Mouse (Mus musculus): ENCODE data around the gene Sox21. TPM values are rescaled to one million over a fixed set of nuclear protein-coding genes. Genes with fewer than 3 reads are reported as not detected.

The Sox21 gene
- polyA plus RNA-seq, 1 experiment = 0.06 TPM

GRCm38 (mm10) chr14:118200731-118201130, 36.1 kb downstream of the Sox21 start:
- Histone ChIP-seq H3K36me3 (ENCODE audit: control insufficient read depth, insufficient read depth, low read length) (no peaks in the 10 kb centered on the region), H3K27ac (ENCODE audit: insufficient read depth, low read depth, low read length) (no peak overlapping the region), H3K4me1 (ENCODE audit: control insufficient read depth, insufficient read depth, insufficient read length, low read length) (no peaks in the 10 kb centered on the region), H3K4me3 (ENCODE audit: low read depth, low read length) (no peak overlapping the region), H3K27me3 (ENCODE audit: control insufficient read depth, insufficient read depth, low read length) (no peaks in the 10 kb centered on the region)
- 71% methylated on average over 3 of the region's 3 CpGs for WGBS
- no peak for TF ChIP-seq CTCF (IDR thresholded peaks at IDR 0.05; ENCODE audit: extremely low read depth, insufficient read length, insufficient replicate concordance, low read depth, low read length)
- no peak for TF ChIP-seq POLR2A (IDR thresholded peaks at IDR 0.05; ENCODE audit: low read depth, low read length)

GRCm38 (mm10) chr14:118197063-118197462, 39.8 kb downstream of the Sox21 start:
- TF ChIP-seq CTCF (IDR thresholded peaks at IDR 0.05; ENCODE audit: extremely low read depth, insufficient read length, insufficient replicate concordance, low read depth, low read length) (no peak), POLR2A (IDR thresholded peaks at IDR 0.05; ENCODE audit: low read depth, low read length) (no peak)
- Histone ChIP-seq H3K4me3 (ENCODE audit: low read depth, low read length) (no peak overlapping the region), H3K4me1 (ENCODE audit: control insufficient read depth, insufficient read depth, insufficient read length, low read length) (no peaks in the 10 kb centered on the region), H3K27me3 (ENCODE audit: control insufficient read depth, insufficient read depth, low read length) (0 out of 2 replicates have a peak, but pooled peaks cover 2% of the 10 kb centered on the region), H3K27ac (ENCODE audit: insufficient read depth, low read depth, low read length) (no peak overlapping the region), H3K36me3 (ENCODE audit: control insufficient read depth, insufficient read depth, low read length) (no peaks in the 10 kb centered on the region)
- WGBS = 69% methylated on average over 12 of the region's 12 CpGs

- H3K27ac ChIP-seq (ENCODE audit: insufficient read depth, low read depth, low read length) = no peak overlapping the region
- H3K27me3 ChIP-seq (ENCODE audit: control insufficient read depth, insufficient read depth, low read length) = 0 out of 2 replicates have a peak, but pooled peaks cover 2% of the 10 kb centered on the region
- WGBS = 53% methylated on average over 13 of the region's 13 CpGs
- H3K4me1 ChIP-seq (ENCODE audit: control insufficient read depth, insufficient read depth, insufficient read length, low read length) = no peaks in the 10 kb centered on the region
- H3K4me3 ChIP-seq (ENCODE audit: low read depth, low read length) = no peak overlapping the region
- no peak for TF ChIP-seq CTCF (IDR thresholded peaks at IDR 0.05; ENCODE audit: extremely low read depth, insufficient read length, insufficient replicate concordance, low read depth, low read length)
- no peak for TF ChIP-seq POLR2A (IDR thresholded peaks at IDR 0.05; ENCODE audit: low read depth, low read length)
- H3K36me3 ChIP-seq (ENCODE audit: control insufficient read depth, insufficient read depth, low read length) = no peaks in the 10 kb centered on the region
Observed at GRCm38 (mm10) chr14:118194219-118194914, 42.5 kb downstream of the Sox21 start.

GRCm38 (mm10) chr14:118193663-118194062, 43.2 kb downstream of the Sox21 start:
- WGBS = 53% methylated on average over 10 of the region's 10 CpGs
- Histone ChIP-seq H3K4me1 (ENCODE audit: control insufficient read depth, insufficient read depth, insufficient read length, low read length) (no peaks in the 10 kb centered on the region), H3K4me3 (ENCODE audit: low read depth, low read length) (no peak overlapping the region), H3K36me3 (ENCODE audit: control insufficient read depth, insufficient read depth, low read length) (no peaks in the 10 kb centered on the region), H3K27me3 (ENCODE audit: control insufficient read depth, insufficient read depth, low read length) (0 out of 2 replicates have a peak, but pooled peaks cover 2% of the 10 kb centered on the region), H3K27ac (ENCODE audit: insufficient read depth, low read depth, low read length) (no peak overlapping the region)
- TF ChIP-seq CTCF (IDR thresholded peaks at IDR 0.05; ENCODE audit: extremely low read depth, insufficient read length, insufficient replicate concordance, low read depth, low read length) (no peak), POLR2A (IDR thresholded peaks at IDR 0.05; ENCODE audit: low read depth, low read length) (no peak)

- 58% methylated on average over 10 of the region's 10 CpGs for WGBS
Observed at GRCm38 (mm10) chr14:118193001-118193628, 43.7 kb downstream of the Sox21 start.

GRCm38 (mm10) chr14:118191442-118191841, 45.4 kb downstream of the Sox21 start:
- Histone ChIP-seq H3K27me3 (ENCODE audit: control insufficient read depth, insufficient read depth, low read length) (0 out of 2 replicates have a peak, but pooled peaks cover 2% of the 10 kb centered on the region), H3K4me1 (ENCODE audit: control insufficient read depth, insufficient read depth, insufficient read length, low read length) (no peaks in the 10 kb centered on the region), H3K36me3 (ENCODE audit: control insufficient read depth, insufficient read depth, low read length) (no peaks in the 10 kb centered on the region), H3K4me3 (ENCODE audit: low read depth, low read length) (no peak overlapping the region), H3K27ac (ENCODE audit: insufficient read depth, low read depth, low read length) (no peak overlapping the region)
- 84% methylated on average over 9 of the region's 9 CpGs for WGBS
- TF ChIP-seq CTCF (IDR thresholded peaks at IDR 0.05; ENCODE audit: extremely low read depth, insufficient read length, insufficient replicate concordance, low read depth, low read length) (no peak), POLR2A (IDR thresholded peaks at IDR 0.05; ENCODE audit: low read depth, low read length) (no peak)

More at GRCm38 (mm10) chr14:118193001-118193628, 43.7 kb downstream of the Sox21 start:
- Histone ChIP-seq H3K27ac (ENCODE audit: insufficient read depth, low read depth, low read length) (no peak overlapping the region), H3K27me3 (ENCODE audit: control insufficient read depth, insufficient read depth, low read length) (0 out of 2 replicates have a peak, but pooled peaks cover 2% of the 10 kb centered on the region), H3K4me1 (ENCODE audit: control insufficient read depth, insufficient read depth, insufficient read length, low read length) (no peaks in the 10 kb centered on the region), H3K36me3 (ENCODE audit: control insufficient read depth, insufficient read depth, low read length) (no peaks in the 10 kb centered on the region), H3K4me3 (ENCODE audit: low read depth, low read length) (no peak overlapping the region)
- TF ChIP-seq CTCF (IDR thresholded peaks at IDR 0.05; ENCODE audit: extremely low read depth, insufficient read length, insufficient replicate concordance, low read depth, low read length) (no peak), POLR2A (IDR thresholded peaks at IDR 0.05; ENCODE audit: low read depth, low read length) (no peak)

Other genes starting within 250 kb of the Sox21 start
- gene Dct, start 184.8 kb downstream of the Sox21 start, polyA plus RNA-seq (2012; rRNA removed) = 0.05 and 0.13 TPM in 2 replicates
- gene Tgds, start 104.3 kb downstream of the Sox21 start, polyA plus RNA-seq (2012; rRNA removed) = 3.9 and 5.6 TPM in 2 replicates
- gene Gpr180, start 99.9 kb downstream of the Sox21 start, polyA plus RNA-seq (2012; rRNA removed) = 14.6 and 14.9 TPM in 2 replicates
- not detected in 2 replicates for gene Gm9376, start 29.9 kb upstream of the Sox21 start, polyA plus RNA-seq (2012; rRNA removed)

Measured in small intestine, adult 2 months (tissue).